Mouse (Mus musculus): ENCODE results near the gene Aplnr. TPM values are rescaled to one million over a fixed set of nuclear protein-coding genes. Genes with fewer than 3 reads are reported as not detected.

Gene Aplnr
- polyA plus RNA-seq (2012; rRNA removed), result 2.5 and 2.9 TPM in 2 replicates

DNA sequence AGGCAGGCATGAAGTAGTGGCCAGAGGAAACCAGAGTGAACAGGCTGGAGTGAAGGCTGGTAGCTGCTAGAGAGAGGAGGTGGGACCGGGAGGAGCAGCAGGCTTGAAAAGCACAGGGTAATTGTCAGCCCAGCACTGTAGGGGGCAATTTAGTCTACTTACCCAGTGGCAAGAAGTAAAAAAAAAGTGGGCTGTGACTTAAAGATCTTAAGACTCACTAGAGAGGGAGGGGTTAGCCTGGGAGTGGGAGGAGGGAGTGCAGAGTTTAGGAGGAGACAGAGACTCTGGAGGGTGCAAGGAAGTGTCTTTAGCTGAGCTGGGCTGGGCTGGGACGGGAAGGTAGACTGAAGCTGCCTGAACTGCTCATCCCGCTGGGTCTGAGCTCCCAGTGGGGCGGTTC is at the start of gene Aplnr:
TSS of gene Aplnr (plus strand) at position 137 of the 400 bp plus-strand sequence.
- no peak for DNase-seq (ENCODE audit: low read depth in 1 of 2, low spot score in 2 of 2)
- TF ChIP-seq POLR2A (IDR thresholded peaks at IDR 0.05; ENCODE audit: low read depth, low read length) (no peak), CTCF (IDR thresholded peaks at IDR 0.05; ENCODE audit: extremely low read depth, insufficient read depth, insufficient read length, insufficient replicate concordance) (no peak)
- WGBS, result 67% methylated on average over 4 of the region's 4 CpGs
- Histone ChIP-seq H3K27ac (ENCODE audit: insufficient read depth, low read length) (no peak within 1 kb of the TSS), H3K4me3 (ENCODE audit: extremely low read depth, insufficient read depth, insufficient read length) (no peak within 1 kb of the TSS), H3K27me3 (ENCODE audit: control insufficient read depth, insufficient read depth, low read length) (no peaks in the 10 kb centered on the region), H3K36me3 (ENCODE audit: control insufficient read depth, insufficient read depth, low read length) (no peaks in the 10 kb centered on the region), H3K4me1 (ENCODE audit: control insufficient read depth, insufficient read depth, insufficient read length) (no peaks in the 10 kb centered on the region; the same call in 1 of the 2 replicates)

DNA sequence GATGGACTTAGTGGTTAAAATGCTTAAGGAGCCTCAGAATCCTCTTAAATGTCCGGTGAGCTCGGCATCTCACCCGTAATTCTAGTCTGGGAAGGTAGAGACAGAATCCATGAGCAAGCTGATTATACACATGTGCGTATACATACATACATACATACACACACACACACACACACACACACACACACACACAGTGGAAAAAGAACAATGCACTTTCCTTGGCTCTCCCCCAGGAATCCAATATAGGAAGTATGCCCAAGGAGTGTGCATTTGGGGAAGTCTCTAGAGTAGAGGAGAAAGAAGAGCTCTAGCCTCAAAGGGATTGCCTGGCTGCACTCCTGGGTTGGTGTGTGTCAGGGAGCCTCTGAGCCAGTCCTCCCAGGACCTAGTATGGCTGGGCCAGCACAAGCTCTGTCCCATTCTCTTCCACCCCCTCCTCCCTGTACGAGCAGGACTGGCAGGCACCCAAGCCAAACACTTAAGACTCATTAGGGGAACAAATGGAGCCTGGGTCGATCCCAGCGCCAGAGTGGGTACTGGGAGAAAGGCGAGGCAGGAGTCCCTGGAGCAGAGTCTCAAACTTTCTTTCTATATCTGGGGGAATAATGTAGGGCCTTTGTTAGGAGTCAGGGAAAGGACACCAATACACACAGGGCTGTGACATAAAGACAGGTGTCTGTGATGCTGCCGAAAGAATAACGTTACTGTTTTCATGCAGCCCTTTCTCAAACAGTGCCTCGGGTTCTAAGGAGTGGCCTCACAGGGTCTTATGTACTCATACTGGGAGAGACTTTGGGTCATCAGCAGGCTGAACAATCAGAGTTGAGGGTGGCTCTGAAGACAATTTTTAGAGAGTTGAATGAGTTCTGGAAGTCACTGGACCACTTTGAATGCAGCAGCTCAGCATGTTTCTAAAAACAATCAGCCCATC is 47.0 kb upstream of the Aplnr start:
- 78% methylated on average over 11 of the region's 11 CpGs for WGBS
- Histone ChIP-seq H3K36me3 (ENCODE audit: control insufficient read depth, insufficient read depth, low read length) (no peaks in the 10 kb centered on the region), H3K4me1 (ENCODE audit: control insufficient read depth, insufficient read depth, insufficient read length) (no peaks in the 10 kb centered on the region), H3K4me3 (ENCODE audit: extremely low read depth, insufficient read depth, insufficient read length) (no peak overlapping the region), H3K27ac (ENCODE audit: insufficient read depth, low read length) (no peak overlapping the region), H3K27me3 (ENCODE audit: control insufficient read depth, insufficient read depth, low read length) (no peaks in the 10 kb centered on the region)
- no peak for DNase-seq (ENCODE audit: low read depth in 1 of 2, low spot score in 2 of 2)
- no peak for TF ChIP-seq CTCF (IDR thresholded peaks at IDR 0.05; ENCODE audit: extremely low read depth, insufficient read depth, insufficient read length, insufficient replicate concordance)
- TF ChIP-seq POLR2A (IDR thresholded peaks at IDR 0.05; ENCODE audit: low read depth, low read length), result no peak

DNA sequence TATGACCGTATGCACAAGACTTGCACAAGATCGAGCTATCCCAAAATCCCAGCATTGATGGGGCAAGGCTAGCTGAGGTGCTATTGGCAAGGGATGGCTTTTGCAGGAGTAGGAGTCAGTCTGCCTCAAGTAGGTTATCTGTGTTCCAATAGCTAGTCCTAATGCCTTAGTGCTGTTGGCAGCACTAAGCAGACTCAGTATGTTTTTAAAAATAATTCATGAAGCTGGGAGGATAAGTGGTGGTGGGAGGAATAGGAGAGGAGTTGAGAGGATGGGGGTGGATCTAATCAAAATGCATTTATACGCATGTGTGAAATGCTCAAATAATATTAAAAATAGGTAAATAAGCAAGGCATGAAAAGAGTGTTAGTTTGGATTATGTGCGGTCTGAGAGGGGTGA is 44.7 kb upstream of the Aplnr start:
- WGBS, result 94% methylated on average over 4 of the region's 4 CpGs
- Histone ChIP-seq H3K27ac (ENCODE audit: insufficient read depth, low read length) (no peak overlapping the region), H3K4me1 (ENCODE audit: control insufficient read depth, insufficient read depth, insufficient read length) (no peaks in the 10 kb centered on the region; the same call in 1 of the 2 replicates), H3K4me3 (ENCODE audit: extremely low read depth, insufficient read depth, insufficient read length) (no peak overlapping the region), H3K36me3 (ENCODE audit: control insufficient read depth, insufficient read depth, low read length) (no peaks in the 10 kb centered on the region), H3K27me3 (ENCODE audit: control insufficient read depth, insufficient read depth, low read length) (no peaks in the 10 kb centered on the region)
- TF ChIP-seq POLR2A (IDR thresholded peaks at IDR 0.05; ENCODE audit: low read depth, low read length), result no peak
- DNase-seq (ENCODE audit: low read depth in 1 of 2, low spot score in 2 of 2), result no peak

DNA sequence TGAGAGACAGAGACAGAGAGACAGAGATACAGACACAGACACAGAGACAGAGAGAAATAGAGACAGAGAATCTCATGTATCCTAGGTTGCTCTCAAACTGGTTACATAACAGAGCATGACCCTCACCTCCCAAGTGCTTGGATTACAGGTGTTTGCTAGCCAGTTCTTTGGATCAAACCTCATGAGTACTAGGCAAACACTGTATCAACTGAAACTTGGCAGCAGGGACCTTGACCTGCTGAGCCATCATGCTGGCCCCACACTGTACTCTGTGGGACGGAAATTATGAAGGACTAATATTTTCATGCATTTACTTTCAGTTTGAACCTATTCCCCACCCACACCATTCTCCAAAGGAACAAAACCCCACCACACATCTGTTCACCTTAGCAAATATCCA is 42.6 kb upstream of the Aplnr start:
- Histone ChIP-seq H3K36me3 (ENCODE audit: control insufficient read depth, insufficient read depth, low read length) (no peaks in the 10 kb centered on the region), H3K4me3 (ENCODE audit: extremely low read depth, insufficient read depth, insufficient read length) (no peak overlapping the region), H3K4me1 (ENCODE audit: control insufficient read depth, insufficient read depth, insufficient read length) (no peaks in the 10 kb centered on the region; the same call in 1 of the 2 replicates), H3K27me3 (ENCODE audit: control insufficient read depth, insufficient read depth, low read length) (no peaks in the 10 kb centered on the region), H3K27ac (ENCODE audit: insufficient read depth, low read length) (no peak overlapping the region)
- TF ChIP-seq POLR2A (IDR thresholded peaks at IDR 0.05; ENCODE audit: low read depth, low read length) (no peak), CTCF (IDR thresholded peaks at IDR 0.05; ENCODE audit: extremely low read depth, insufficient read depth, insufficient read length, insufficient replicate concordance) (no peak)
- 87% methylated on average over 1 of the region's 1 CpGs for WGBS
- no peak for DNase-seq (ENCODE audit: low read depth in 1 of 2, low spot score in 2 of 2)

DNA sequence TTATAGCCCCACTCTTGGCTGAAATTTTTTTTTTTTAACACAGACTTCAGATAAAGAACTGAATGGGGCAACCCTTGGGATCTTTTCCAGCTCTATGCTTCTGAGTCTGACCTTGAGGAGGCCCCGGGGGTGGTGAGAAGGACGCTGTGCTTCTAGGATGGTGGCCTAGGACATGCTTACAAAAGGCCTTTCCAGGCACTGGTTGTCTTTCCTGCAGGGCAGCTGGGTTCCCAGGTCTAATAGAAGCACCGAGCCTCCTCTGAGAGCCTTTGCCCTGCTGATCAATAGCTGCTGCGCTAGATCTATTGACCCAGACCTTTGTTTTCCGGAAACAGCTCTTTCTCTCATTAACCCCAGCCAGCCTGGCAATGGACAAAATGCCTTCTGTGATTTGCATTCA is 40.1 kb upstream of the Aplnr start:
- no peaks in the 10 kb centered on the region for H3K27me3 ChIP-seq (ENCODE audit: control insufficient read depth, insufficient read depth, low read length)
- WGBS, result 91% methylated on average over 5 of the region's 5 CpGs

DNA sequence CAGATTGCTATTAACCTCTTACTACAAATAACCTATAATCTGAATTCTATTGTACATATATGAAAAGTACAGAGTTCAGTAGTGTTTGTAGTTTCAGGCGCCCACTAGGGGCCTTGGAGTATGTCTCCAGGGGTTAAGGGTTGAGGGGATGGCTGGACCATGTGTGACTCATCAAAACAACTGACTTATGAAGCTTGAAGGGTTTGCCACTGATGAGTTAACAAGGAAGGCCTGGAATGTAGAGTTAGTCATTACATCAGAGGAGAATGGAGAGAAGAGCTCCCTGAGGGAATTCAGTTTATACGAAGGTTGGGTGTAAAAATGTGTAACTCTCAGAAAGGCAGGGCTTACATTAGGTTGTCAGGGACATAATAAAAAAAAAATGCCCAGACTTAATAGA is 38.0 kb upstream of the Aplnr start:
- no peaks in the 10 kb centered on the region; the same call in 1 of the 2 replicates for H3K4me1 ChIP-seq (ENCODE audit: control insufficient read depth, insufficient read depth, insufficient read length)
- WGBS, result 84% methylated on average over 2 of the region's 2 CpGs
- H3K27ac ChIP-seq (ENCODE audit: insufficient read depth, low read length), result no peak overlapping the region
- no peaks in the 10 kb centered on the region for H3K36me3 ChIP-seq (ENCODE audit: control insufficient read depth, insufficient read depth, low read length)
- DNase-seq (ENCODE audit: low read depth in 1 of 2, low spot score in 2 of 2), result no peak
- H3K27me3 ChIP-seq (ENCODE audit: control insufficient read depth, insufficient read depth, low read length), result no peaks in the 10 kb centered on the region
- no peak for TF ChIP-seq POLR2A (IDR thresholded peaks at IDR 0.05; ENCODE audit: low read depth, low read length)
- no peak for TF ChIP-seq CTCF (IDR thresholded peaks at IDR 0.05; ENCODE audit: extremely low read depth, insufficient read depth, insufficient read length, insufficient replicate concordance)
- H3K4me3 ChIP-seq (ENCODE audit: extremely low read depth, insufficient read depth, insufficient read length), result no peak overlapping the region

More for the DNA sequence above, 40.1 kb upstream of the Aplnr start:
- H3K4me1 ChIP-seq (ENCODE audit: control insufficient read depth, insufficient read depth, insufficient read length), result no peaks in the 10 kb centered on the region; the same call in 1 of the 2 replicates
- no peak overlapping the region for H3K27ac ChIP-seq (ENCODE audit: insufficient read depth, low read length)
- H3K36me3 ChIP-seq (ENCODE audit: control insufficient read depth, insufficient read depth, low read length), result no peaks in the 10 kb centered on the region
- DNase-seq (ENCODE audit: low read depth in 1 of 2, low spot score in 2 of 2), result no peak
- no peak overlapping the region for H3K4me3 ChIP-seq (ENCODE audit: extremely low read depth, insufficient read depth, insufficient read length)
- TF ChIP-seq CTCF (IDR thresholded peaks at IDR 0.05; ENCODE audit: extremely low read depth, insufficient read depth, insufficient read length, insufficient replicate concordance) (no peak), POLR2A (IDR thresholded peaks at IDR 0.05; ENCODE audit: low read depth, low read length) (no peak)

Measured in spleen, adult 2 months (tissue).